Mouse (Mus musculus) hematopoietic stem cell, adult 5-6 weeks (primary cell): ENCODE results near the gene Cpsf4l. TPM values are rescaled to one million over a fixed set of nuclear protein-coding genes. Genes with fewer than 3 reads are reported as not detected.

Experiments
- ATAC-seq, 2 experiments: fragments of 125-278 bp in 1 of 2; replicated peaks in 1 of 2; 2 replicates each; pipeline ENCODE4 v1.8.0; 2016 to 2017; ENCODE audit warnings: inconsistent platforms in 2 of 2, mild to moderate bottlenecking in 2 of 2, moderate number of reproducible peaks in 2 of 2, low read depth in 1 of 2, moderate TSS enrichment in 1 of 2; ENCODE audit not compliant: low FRiP score in 2 of 2, poor library complexity in 2 of 2, severe bottlenecking in 2 of 2, insufficient read depth in 1 of 2, low TSS enrichment in 1 of 2
- total RNA-seq: library from RNA; stranded (forward); fragments of 172-1452, 232-1000 nt; gene quantifications from 2 replicates; pipeline ENCODE4 v1.2.3, GENCODE M21; 2017

The Cpsf4l gene
- total RNA-seq, 1 experiment from 2014 or later: not detected

DNA sequence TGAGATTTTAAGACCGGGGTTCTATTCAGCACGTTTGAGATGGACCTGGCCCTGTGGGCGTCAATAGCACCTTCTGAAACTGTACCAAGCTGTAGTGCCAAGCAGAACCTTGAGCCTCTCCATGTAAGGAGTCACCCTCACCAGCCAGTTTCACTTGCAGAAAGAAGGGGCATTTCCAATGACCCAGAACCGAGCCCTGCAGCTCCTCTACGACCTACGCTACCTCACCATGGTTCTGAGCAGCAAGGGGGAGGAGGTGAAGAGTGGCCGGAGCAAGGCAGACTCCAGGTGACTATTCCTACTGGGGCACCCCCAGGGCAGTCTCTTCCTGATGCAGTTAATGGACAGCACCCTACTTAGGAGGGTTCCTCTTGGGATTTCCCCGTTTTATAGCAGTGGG, 51.5 kb downstream of the Cpsf4l start:
- no peak for ATAC-seq

DNA sequence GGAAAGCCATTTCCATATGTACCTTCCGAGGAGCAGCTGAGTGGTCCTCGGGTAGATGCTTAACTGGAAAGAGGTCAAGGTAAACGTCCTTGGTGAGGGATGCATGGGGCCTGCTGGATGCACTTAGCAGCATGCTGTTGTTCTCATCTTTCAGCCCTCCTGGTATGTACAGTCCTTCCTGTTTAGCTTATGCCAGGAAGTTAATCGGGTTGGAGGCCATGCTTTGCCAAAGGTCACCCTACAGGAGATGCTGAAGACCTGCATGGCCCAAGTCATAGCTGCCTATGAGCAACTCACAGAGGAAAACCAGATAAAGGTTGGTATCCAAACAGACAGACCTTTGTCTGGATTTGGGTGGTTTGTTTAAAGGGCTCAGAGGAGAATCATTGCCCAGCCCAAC, 52.6 kb downstream of the Cpsf4l start:
- ATAC-seq: no peak

DNA sequence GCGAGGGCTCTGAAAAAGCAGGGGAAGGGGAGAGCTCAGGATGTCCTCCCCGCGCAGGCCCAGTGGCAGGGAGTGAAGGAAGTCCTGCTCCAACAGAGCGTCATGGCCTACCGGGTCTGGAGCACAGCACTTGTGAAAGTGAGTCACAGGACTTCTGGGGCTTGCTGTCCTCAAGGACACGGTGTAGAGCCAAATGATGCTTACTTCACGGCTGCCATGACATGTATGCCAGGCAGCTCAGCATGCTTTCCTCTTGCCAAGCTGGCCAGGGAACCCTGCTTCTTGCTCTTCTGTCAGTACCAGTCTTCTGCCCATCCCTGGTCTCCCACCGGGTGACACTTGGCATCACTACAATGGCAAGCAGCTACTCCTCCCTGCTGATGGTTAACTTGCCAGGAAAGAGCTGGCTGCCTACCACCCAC, 53.3 kb downstream of the Cpsf4l start:
- no peak for ATAC-seq

DNA sequence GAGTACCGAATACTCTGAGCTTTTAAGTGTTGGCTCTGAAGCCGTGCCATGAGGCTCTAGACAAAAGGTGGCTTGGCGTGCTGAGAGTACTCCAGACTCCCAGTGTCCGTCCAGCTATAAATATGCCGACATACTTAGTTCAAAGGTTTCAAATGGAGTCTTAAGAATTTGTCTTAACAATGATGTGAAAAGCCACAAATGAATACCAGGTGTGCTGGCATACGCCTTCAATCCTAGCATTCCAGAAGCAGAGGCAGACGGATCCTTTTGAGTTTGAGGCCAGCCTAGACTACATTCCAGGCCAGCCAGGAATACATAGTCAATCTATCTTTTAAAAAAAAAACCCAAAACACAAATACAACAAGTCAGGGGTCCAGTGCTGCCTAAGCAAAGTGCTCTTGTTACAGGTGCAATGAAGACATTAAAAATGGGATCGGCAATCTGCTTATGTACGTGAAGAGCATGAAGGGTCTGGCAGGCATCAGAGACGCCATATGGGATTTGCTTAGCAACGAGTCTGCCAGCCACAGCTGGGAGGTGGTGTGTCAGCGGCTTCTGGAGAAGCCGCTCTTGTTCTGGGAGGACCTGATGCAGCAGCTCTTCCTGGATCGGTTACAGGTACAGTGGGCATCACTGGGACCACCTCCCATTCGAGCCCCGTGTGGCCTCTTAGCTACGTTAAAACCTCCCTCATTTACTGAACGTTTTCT, 55.1 kb downstream of the Cpsf4l start:
- ATAC-seq: no peak

DNA sequence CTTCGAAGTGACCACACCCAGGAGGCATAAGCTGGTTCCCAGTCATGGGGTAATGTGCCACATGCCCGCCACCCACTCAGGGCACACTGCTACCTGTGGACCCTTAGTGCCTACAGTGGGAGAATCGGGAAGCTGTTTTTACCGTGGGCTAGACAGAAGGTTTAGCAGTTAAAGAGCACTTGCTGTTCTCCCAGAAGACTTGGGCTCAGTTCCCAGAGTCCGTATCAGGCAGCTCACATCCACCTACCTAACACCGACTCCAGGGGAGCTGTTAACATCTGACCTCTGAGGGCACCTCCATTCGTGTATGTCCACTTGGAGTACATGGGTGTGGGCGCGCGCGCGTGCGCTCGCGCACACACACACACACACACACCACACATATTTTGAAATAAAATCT, 55.7 kb downstream of the Cpsf4l start:
- no peak for ATAC-seq

DNA sequence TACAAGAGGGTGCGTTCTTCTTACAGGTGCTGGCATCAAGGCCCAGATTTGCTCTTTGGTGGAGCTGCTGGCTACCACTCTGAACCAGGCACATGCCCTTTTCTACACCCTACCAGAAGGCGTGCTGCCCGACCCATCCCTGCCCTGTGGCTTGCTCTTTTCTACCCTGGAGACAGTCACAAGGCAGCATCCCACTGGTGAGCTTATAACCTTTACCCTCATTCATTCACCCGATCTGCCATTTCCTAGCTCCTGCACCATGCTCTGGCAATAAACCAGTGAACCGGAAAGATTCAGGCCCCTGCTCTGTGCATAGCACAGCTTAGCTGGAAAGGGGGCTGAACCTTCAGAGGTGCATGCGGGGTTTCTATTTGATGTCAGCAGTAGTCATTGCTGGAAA, 57.3 kb downstream of the Cpsf4l start:
- no peak for ATAC-seq

DNA sequence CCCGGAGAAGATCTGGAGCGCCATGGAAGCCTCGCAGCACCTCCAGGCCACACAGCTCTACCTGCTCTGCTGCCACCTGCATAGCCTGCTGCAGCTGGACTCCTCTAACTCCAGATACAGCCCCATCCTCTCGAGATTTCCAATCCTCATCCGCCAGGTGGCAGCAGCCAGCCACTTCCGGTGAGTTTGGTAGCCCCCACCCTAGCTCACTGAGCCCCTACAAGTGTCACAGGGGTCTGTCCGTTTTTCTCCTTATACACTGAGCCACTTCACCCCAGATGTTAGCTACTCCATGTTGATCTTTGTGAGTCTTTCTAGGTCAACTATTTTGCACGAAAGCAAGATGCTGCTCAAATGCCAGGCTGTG, 57.9 kb downstream of the Cpsf4l start:
- ATAC-seq: no peak

DNA sequence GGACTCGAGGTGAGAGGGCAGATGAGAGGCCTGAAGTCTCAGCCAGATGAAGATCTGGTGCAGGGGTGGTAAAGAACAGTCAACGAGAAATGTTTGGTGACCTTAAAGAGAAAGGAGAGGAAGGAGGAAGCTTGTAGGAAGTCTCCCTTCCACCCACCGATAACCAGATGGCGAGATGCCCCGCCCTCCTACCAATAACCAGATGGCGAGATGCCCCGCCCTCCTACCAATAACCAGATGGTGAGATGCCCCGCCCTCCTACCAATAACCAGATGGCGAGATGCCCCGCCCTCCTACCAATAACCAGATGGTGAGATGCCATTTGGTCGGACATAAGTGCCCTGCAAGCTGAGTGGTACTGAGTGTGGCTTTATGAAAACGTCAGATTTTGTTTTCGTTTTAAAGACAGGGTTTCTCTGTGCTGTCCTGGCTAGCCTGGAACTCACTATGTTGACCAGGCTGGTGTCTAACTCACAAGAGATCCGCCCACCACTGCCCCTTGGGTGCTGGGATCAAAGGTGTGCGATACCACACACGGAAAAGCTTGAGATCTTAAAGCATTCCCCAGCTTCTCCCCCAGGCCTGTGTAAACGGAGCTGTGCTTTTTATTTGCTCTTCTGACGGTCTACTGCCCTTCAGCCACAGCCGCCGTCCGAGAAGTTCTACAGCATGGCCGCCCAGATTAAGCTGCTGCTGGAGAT, 58.5 kb downstream of the Cpsf4l start:
- peak in 1 of 2 experiments; percentile 18; a peak in 2 of 4 replicates for ATAC-seq

DNA sequence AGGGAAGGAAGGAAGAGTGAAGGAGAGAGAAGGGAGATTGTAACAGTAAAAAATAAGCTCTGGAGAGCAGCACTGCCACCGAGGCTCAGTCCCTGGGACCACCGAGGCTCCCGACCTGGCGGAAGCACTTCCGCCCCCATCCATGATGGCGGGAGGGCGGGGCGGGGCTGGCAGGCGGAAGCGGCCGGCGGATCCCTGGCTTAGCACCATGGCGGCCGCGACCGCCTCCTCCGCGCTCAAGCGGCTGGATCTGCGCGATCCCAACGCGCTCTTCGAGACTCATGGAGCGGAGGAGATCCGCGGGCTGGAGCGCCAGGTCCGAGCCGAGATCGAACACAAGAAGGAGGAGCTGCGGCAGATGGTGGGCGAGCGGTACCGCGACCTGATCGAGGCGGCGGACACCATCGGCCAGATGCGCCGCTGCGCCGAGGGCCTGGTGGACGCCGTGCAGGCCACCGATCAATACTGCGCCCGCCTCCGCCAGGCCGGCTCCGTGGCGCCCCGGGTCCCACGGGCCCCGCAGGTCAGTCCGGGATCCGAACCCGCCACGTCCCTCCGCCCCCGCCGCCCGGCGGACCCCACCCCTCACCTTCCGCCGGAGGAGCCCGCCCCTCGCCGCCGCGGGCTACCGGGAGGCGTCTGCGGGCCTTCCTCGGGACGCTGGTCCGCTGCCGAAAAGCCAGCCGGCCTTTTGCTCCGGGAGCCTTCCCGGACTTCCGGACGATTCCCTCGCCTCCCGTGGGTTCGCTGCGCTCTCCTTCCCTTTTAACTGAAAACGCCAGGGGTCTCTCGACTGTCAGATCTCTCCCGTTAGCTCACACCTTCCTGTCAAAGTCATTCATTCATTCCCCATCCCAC, 60.2 kb downstream of the Cpsf4l start, which contains the start of gene Slc39a11:
Gene Slc39a11, minus strand, starts transcription at position 727 of the 858 bp plus-strand sequence.
- peak; percentile 19 to 67; a peak in 2 of 4 replicates for ATAC-seq

DNA sequence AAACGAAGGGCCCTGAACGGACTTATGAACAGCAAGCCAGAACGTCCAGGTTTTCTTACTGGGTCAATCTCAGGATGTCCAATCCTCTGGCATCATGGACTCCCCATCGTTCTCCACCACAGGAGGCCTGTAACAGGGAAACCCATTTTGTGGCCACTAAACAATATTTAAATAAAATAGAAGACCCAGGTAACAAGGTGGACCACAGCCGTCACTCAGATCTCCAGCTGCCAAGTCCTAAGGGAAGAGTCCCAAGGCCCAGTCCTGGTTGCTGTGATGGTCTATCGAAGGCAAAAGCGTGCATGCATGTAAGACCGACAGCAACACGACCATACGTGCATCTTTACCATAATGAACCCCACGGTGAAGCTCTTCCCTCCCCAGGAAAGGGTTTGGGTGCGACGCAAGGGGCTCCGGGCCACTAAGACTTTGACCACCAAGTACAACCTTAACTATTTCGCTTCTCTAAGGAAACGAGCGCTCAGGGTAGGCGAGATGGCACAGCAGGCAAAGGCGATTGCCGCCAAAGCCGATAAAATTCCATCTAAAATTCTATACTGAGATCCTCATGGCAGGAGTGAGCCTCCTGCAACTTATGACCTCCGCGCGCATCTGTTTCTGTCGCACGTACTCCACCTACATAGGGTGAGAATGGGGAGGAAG, 61.0 kb downstream of the Cpsf4l start, which contains the start of gene Cog1:
Gene Cog1, plus strand, starts transcription at position 480 of the 663 bp plus-strand sequence.
- ATAC-seq: 0 out of 4 replicates have a peak, but pooled peaks of 1 of the 2 experiments have one; percentile 1

Other genes starting within 250 kb of the Cpsf4l start
- gene Sstr2, start 90.7 kb downstream of the Cpsf4l start, total RNA-seq: 11.8 and 18.3 TPM in 2 replicates
- 14.5 and 16.1 TPM in 2 replicates for gene Cog1, start 60.8 kb downstream of the Cpsf4l start, total RNA-seq
- 26.6 and 40.3 TPM in 2 replicates for gene Slc39a11, start 59.9 kb downstream of the Cpsf4l start, total RNA-seq
- 23.7 and 28.0 TPM in 2 replicates for gene Fam104a, start 25.9 kb downstream of the Cpsf4l start, total RNA-seq
- 14.1 and 14.5 TPM in 2 replicates for gene D11Wsu47e, start 25.6 kb downstream of the Cpsf4l start, total RNA-seq
- 6.1 and 7.9 TPM in 2 replicates for gene Cdc42ep4, start 41.9 kb upstream of the Cpsf4l start, total RNA-seq